Mouse (Mus musculus): ENCODE data around the gene Ap4m1. TPM values are rescaled to one million over a fixed set of nuclear protein-coding genes. Genes with fewer than 3 reads are reported as not detected.

Gene Ap4m1
- polyA plus RNA-seq, 1 experiment from 2014 or later: 15.7 TPM

- H3K9ac ChIP-seq (ENCODE audit: low read length): no peak overlapping the region
- ATAC-seq (ENCODE audit: insufficient read depth, low FRiP score, low TSS enrichment) (no peak), DNase-seq (ENCODE audit: low spot score) (no peak)
- 79% methylated on average over 2 of the region's 2 CpGs for WGBS
- H3K4me3 ChIP-seq (ENCODE audit: low read depth, low read length): no peak overlapping the region
- H3K9me3 ChIP-seq (ENCODE audit: control insufficient read depth, low read length): peaks cover 3% of the 10 kb centered on the region; the same call in 1 of the 2 replicates
- H3K4me1 ChIP-seq (ENCODE audit: control insufficient read depth, insufficient read depth, low read length): no peaks in the 10 kb centered on the region
- no peaks in the 10 kb centered on the region for H3K27me3 ChIP-seq (ENCODE audit: control insufficient read depth, insufficient read depth, low read length)
- H3K36me3 ChIP-seq (ENCODE audit: control insufficient read depth, insufficient read depth, low read length): no peaks in the 10 kb centered on the region
- no peak overlapping the region for H3K27ac ChIP-seq (ENCODE audit: low read depth, low read length)
- no peak overlapping the region for H3K4me2 ChIP-seq (ENCODE audit: low read depth)
These were observed 48.1 kb downstream of the Ap4m1 start for GRCm38 (mm10) chr5:138219864-138220263.

GRCm38 (mm10) chr5:138222111-138222510, 50.3 kb downstream of the Ap4m1 start:
- Histone ChIP-seq H3K4me3 (ENCODE audit: low read depth, low read length) (no peak overlapping the region), H3K27ac (ENCODE audit: low read depth, low read length) (no peak overlapping the region), H3K9me3 (ENCODE audit: control insufficient read depth, low read length) (no peaks in the 10 kb centered on the region), H3K9ac (ENCODE audit: low read length) (no peak overlapping the region), H3K4me2 (ENCODE audit: low read depth) (no peak overlapping the region), H3K4me1 (ENCODE audit: control insufficient read depth, insufficient read depth, low read length) (no peaks in the 10 kb centered on the region), H3K36me3 (ENCODE audit: control insufficient read depth, insufficient read depth, low read length) (no peaks in the 10 kb centered on the region), H3K27me3 (ENCODE audit: control insufficient read depth, insufficient read depth, low read length) (no peaks in the 10 kb centered on the region)
- peak; percentile 76 for DNase-seq (ENCODE audit: low spot score)
- 24% methylated on average over 4 of the region's 4 CpGs for WGBS
- no peak for ATAC-seq (ENCODE audit: insufficient read depth, low FRiP score, low TSS enrichment)

- H3K27ac ChIP-seq (ENCODE audit: low read depth, low read length): no peak overlapping the region
- no peak overlapping the region for H3K4me2 ChIP-seq (ENCODE audit: low read depth)
- no peaks in the 10 kb centered on the region for H3K27me3 ChIP-seq (ENCODE audit: control insufficient read depth, insufficient read depth, low read length)
- H3K36me3 ChIP-seq (ENCODE audit: control insufficient read depth, insufficient read depth, low read length): no peaks in the 10 kb centered on the region
- H3K4me1 ChIP-seq (ENCODE audit: control insufficient read depth, insufficient read depth, low read length): no peaks in the 10 kb centered on the region
- no peak for DNase-seq (ENCODE audit: low spot score)
- 61% methylated on average over 3 of the region's 3 CpGs for WGBS
- H3K4me3 ChIP-seq (ENCODE audit: low read depth, low read length): no peak overlapping the region
- ATAC-seq (ENCODE audit: insufficient read depth, low FRiP score, low TSS enrichment): no peak
- H3K9ac ChIP-seq (ENCODE audit: low read length): no peak overlapping the region
- no peaks in the 10 kb centered on the region for H3K9me3 ChIP-seq (ENCODE audit: control insufficient read depth, low read length)
These were observed 51.5 kb downstream of the Ap4m1 start for GRCm38 (mm10) chr5:138223287-138223686.

GRCm38 (mm10) chr5:138225700-138226099, 53.9 kb downstream of the Ap4m1 start, which contains the start of gene Nxpe5:
TSS of gene Nxpe5 (plus strand) at chr5:138225898.
- no peak within 1 kb of the TSS for H3K9ac ChIP-seq (ENCODE audit: low read length)
- ATAC-seq (ENCODE audit: insufficient read depth, low FRiP score, low TSS enrichment) (no peak), DNase-seq (ENCODE audit: low spot score) (no peak)
- no peaks in the 10 kb centered on the region for H3K9me3 ChIP-seq (ENCODE audit: control insufficient read depth, low read length)
- H3K27ac ChIP-seq (ENCODE audit: low read depth, low read length): no peak within 1 kb of the TSS
- WGBS: 59% methylated on average over 2 of the region's 2 CpGs
- H3K4me2 ChIP-seq (ENCODE audit: low read depth): no peak within 1 kb of the TSS
- H3K4me3 ChIP-seq (ENCODE audit: low read depth, low read length): no peak within 1 kb of the TSS
- H3K27me3 ChIP-seq (ENCODE audit: control insufficient read depth, insufficient read depth, low read length): no peaks in the 10 kb centered on the region
- H3K36me3 ChIP-seq (ENCODE audit: control insufficient read depth, insufficient read depth, low read length): no peaks in the 10 kb centered on the region
- no peaks in the 10 kb centered on the region for H3K4me1 ChIP-seq (ENCODE audit: control insufficient read depth, insufficient read depth, low read length)

GRCm38 (mm10) chr5:138226491-138226890, 54.7 kb downstream of the Ap4m1 start:
- Histone ChIP-seq H3K4me2 (ENCODE audit: low read depth) (no peak overlapping the region), H3K27me3 (ENCODE audit: control insufficient read depth, insufficient read depth, low read length) (no peaks in the 10 kb centered on the region), H3K4me1 (ENCODE audit: control insufficient read depth, insufficient read depth, low read length) (no peaks in the 10 kb centered on the region), H3K9me3 (ENCODE audit: control insufficient read depth, low read length) (no peaks in the 10 kb centered on the region), H3K4me3 (ENCODE audit: low read depth, low read length) (no peak overlapping the region), H3K9ac (ENCODE audit: low read length) (no peak overlapping the region), H3K27ac (ENCODE audit: low read depth, low read length) (no peak overlapping the region), H3K36me3 (ENCODE audit: control insufficient read depth, insufficient read depth, low read length) (no peaks in the 10 kb centered on the region)
- DNase-seq (ENCODE audit: low spot score) (no peak), ATAC-seq (ENCODE audit: insufficient read depth, low FRiP score, low TSS enrichment) (no peak)
- WGBS: 81% methylated on average over 4 of the region's 4 CpGs

- H3K27me3 ChIP-seq (ENCODE audit: control insufficient read depth, insufficient read depth, low read length): no peaks in the 10 kb centered on the region
- no peak overlapping the region for H3K27ac ChIP-seq (ENCODE audit: low read depth, low read length)
- no peak overlapping the region for H3K4me2 ChIP-seq (ENCODE audit: low read depth)
- no peak overlapping the region for H3K9ac ChIP-seq (ENCODE audit: low read length)
- no peak overlapping the region for H3K4me3 ChIP-seq (ENCODE audit: low read depth, low read length)
- ATAC-seq (ENCODE audit: insufficient read depth, low FRiP score, low TSS enrichment) (no peak), DNase-seq (ENCODE audit: low spot score) (no peak)
- no peaks in the 10 kb centered on the region for H3K9me3 ChIP-seq (ENCODE audit: control insufficient read depth, low read length)
- 82% methylated on average over 2 of the region's 2 CpGs for WGBS
- H3K36me3 ChIP-seq (ENCODE audit: control insufficient read depth, insufficient read depth, low read length): no peaks in the 10 kb centered on the region
- H3K4me1 ChIP-seq (ENCODE audit: control insufficient read depth, insufficient read depth, low read length): no peaks in the 10 kb centered on the region
These were observed 55.6 kb downstream of the Ap4m1 start for GRCm38 (mm10) chr5:138227367-138227766.

GRCm38 (mm10) chr5:138228026-138228425, 56.2 kb downstream of the Ap4m1 start:
- ATAC-seq (ENCODE audit: insufficient read depth, low FRiP score, low TSS enrichment) (no peak), DNase-seq (ENCODE audit: low spot score) (no peak)
- Histone ChIP-seq H3K4me2 (ENCODE audit: low read depth) (no peak overlapping the region), H3K9ac (ENCODE audit: low read length) (no peak overlapping the region), H3K4me3 (ENCODE audit: low read depth, low read length) (no peak overlapping the region), H3K4me1 (ENCODE audit: control insufficient read depth, insufficient read depth, low read length) (no peaks in the 10 kb centered on the region), H3K36me3 (ENCODE audit: control insufficient read depth, insufficient read depth, low read length) (no peaks in the 10 kb centered on the region), H3K27me3 (ENCODE audit: control insufficient read depth, insufficient read depth, low read length) (no peaks in the 10 kb centered on the region), H3K9me3 (ENCODE audit: control insufficient read depth, low read length) (no peaks in the 10 kb centered on the region), H3K27ac (ENCODE audit: low read depth, low read length) (no peak overlapping the region)
- WGBS: 54% methylated on average over 3 of the region's 3 CpGs

GRCm38 (mm10) chr5:138229511-138229910, 57.7 kb downstream of the Ap4m1 start:
- Histone ChIP-seq H3K9me3 (ENCODE audit: control insufficient read depth, low read length) (no peaks in the 10 kb centered on the region), H3K36me3 (ENCODE audit: control insufficient read depth, insufficient read depth, low read length) (no peaks in the 10 kb centered on the region), H3K27me3 (ENCODE audit: control insufficient read depth, insufficient read depth, low read length) (no peaks in the 10 kb centered on the region), H3K27ac (ENCODE audit: low read depth, low read length) (no peak overlapping the region), H3K9ac (ENCODE audit: low read length) (no peak overlapping the region), H3K4me1 (ENCODE audit: control insufficient read depth, insufficient read depth, low read length) (no peaks in the 10 kb centered on the region), H3K4me3 (ENCODE audit: low read depth, low read length) (no peak overlapping the region), H3K4me2 (ENCODE audit: low read depth) (no peak overlapping the region)
- DNase-seq (ENCODE audit: low spot score) (no peak), ATAC-seq (ENCODE audit: insufficient read depth, low FRiP score, low TSS enrichment) (no peak)
- WGBS: 90% methylated on average over 3 of the region's 3 CpGs

Data from neural tube, embryonic 11.5 days (tissue).